Mouse (Mus musculus) adrenal gland, postnatal 25 days (tissue): ENCODE measurements around the gene Olig1. TPM values are rescaled to one million over a fixed set of nuclear protein-coding genes. Genes with fewer than 3 reads are reported as not detected.

ENCODE experiments used
- DNase-seq: peaks from one replicate; pipeline ENCODE4 v3.0.0; 2021; ENCODE audit warnings: mixed read lengths
- long read RNA-seq: library from polyadenylated mRNA; stranded (forward); transcript quantifications from one replicate; pipeline ENCODE4 v2.0.0, GENCODE M21; 2021
- total RNA-seq: library from RNA; stranded (reverse); gene quantifications from 2 replicates; pipeline ENCODE4 v1.2.3, GENCODE M21; 2021

The Olig1 gene
- total RNA-seq = 0.27 TPM in 1 of 2 replicates, not detected in the other
- long read RNA-seq, partial matches to known transcripts = 0 of 1 reads
- long read RNA-seq, other reads (novel, unspliced or antisense) = 0 of 1 reads

DNA sequence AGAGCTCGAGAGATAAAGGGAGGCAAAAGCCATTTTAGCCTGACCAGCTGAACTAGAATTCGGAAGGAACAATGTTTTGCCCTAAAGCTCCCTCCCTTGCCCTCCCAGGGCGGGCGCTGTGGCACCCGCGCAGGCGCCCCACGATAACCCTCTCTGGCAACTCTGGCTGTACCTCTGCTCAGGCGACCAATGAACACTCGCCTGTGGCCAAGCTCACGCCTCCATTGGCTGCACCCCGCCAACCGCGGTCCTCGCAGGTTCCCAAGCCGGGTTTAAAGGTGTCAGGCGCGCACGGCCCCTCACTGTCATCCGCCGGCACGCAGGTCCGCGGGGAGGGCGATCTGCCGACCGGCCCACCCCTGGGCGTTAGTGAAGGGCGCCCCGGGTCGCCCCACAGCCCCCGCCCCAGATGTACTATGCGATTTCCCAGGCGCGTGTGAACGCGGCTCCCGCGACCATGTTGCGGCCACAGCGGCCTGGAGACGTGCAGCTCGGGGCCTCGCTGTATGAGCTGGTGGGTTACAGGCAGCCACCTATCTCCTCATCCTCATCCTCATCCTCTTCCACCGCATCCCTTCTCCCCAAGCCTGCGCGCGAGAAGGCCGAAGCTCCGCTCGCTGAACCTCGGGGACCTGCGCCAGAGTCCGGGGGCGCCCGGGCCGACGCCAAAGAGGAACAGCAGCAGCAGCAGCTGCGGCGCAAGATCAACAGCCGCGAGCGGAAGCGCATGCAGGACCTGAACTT lies at the start of gene Olig1:
Gene Olig1, plus strand, starts transcription at position 305 of the 744 bp plus-strand sequence.
- DNase-seq = peak; percentile 74

DNA sequence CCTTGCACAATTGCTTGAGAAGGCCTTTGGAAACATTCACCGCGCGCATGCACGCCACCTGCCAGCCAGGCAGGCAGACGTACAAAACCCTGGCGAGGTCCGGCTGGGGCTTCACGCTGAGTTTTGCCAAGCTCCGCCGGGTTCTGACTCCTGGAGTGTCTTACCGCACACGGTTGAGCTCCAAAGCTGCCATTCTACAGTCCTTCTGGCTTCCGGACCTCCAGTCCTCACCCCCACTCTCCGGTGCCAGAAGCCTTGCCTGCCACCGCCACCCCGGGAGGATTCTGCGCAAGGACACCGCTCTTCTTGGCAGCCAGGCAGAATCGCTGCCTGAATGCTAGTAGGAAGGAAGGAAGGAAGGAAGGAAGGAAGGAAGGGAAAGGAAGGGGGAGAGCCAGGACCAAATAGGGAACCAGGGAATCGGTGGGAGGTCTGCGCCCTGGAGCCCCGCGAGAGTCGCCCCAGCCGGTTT lies 47.4 kb upstream of the Olig1 start:
- peak; percentile 18 for DNase-seq

DNA sequence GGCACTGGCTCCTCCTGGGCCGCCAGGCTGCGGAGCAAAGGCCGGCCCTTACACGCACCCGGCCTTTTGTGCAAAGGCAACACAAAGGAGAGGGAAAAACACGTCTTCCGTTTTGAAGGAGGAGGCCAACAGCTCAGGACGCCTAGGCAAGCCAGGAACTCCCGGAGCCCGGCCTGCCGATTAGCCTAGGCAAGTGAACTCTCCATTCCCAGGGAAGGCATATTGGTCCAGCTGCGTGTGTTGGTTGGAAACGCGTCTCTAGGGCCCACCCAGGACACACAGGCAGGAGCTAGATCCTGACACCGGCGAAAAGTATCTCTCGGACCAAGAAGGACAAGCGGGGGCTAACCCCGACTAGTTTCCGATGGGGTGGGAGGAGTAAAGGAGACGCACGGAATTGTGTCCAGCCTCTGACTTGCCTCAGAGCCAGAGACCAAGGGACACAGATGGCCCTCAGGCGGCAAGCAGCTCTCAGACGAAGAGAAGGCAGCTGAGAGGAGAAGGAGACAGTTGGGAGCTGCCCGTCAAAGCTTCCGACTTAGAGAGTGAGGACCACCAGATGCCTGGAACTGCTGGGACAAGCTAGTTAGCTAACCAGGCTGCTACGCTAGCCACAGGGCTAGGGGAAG lies 46.8 kb upstream of the Olig1 start:
- DNase-seq = no peak

DNA sequence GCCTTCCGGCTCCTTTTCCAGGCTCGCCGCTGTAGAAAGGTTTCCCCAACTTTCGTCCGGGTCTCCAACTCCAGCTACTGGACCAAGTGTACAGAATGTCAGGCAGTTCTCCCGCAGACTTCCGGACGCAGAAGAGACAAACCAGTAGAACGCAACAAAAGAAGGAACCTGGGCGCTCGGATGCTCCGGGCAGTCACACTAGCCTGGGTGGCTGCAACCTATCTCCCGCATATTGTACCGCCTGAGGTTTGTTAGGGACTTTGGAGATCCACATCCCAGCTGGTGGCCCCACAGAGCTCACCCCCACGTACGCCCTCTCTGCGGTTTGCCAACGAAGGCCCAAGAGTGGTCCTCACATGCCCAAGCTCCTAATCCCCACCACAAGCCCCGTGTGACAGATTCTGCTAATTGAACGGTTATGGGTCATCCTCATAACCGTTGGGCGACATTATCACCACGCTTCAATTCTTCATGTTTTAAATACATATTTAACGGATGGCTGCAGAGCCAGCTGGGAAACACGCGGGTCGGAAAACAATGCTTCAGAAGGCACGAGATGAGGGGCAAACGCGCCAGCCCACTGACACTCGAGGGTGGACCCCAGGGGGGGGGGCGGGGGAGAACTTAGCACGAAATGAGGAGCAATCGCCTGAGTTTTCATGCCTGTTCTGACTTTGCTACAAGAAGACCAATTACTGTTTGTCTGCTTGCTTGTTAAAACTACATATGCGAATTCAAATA lies 46.1 kb upstream of the Olig1 start:
- no peak for DNase-seq

DNA sequence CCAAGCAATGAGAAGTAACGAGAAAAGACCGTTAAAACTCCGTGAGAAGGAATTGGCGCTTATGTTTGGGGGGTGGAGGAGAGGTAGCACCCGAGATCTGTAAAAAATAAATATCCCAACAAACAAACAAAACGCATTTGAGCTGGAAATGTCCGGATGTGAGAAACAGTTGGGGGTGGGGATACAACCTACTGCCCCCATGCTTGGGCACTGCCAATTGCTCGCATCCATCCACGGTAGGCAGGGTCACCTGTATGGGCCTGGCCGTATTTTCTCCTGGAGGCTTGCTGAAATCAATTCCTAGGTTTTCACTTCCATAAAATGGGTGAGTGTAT lies 45.5 kb upstream of the Olig1 start:
- DNase-seq = no peak

DNA sequence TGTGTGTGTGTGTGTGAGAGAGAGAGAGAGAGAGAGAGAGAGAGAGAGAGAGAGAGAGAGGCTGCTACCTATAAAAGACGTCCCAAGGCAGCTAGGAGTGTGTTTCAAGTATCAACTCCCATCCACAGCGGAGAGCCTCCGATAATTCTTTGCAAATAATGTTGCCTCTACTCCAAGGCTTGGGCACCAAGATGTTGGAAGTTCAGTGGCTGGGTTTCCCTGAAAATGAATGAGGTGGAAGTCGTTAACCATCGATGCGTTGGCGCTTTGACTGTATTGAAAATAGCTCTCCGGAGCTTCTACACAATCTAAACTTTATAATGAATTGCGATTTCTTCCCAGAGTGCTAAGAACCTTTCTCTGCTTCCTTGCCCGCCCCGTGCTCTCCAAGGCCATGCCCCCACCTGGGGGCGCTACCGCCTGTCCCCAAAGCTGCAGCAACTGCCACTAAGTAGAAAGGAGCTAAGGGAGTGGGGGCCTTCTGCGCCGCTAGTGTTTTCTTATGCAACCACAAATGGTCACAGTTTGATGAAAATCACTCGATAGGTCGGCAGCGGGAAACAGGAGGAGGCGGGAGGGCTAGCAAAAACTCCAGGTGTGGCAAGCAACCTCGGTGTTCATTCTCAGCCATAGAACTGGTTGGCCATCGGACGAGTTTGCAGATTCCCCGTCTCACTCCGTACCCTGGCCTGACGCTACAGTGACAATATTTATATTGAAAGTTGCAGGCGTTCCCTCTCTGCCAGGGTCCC lies 44.9 kb upstream of the Olig1 start:
- no peak for DNase-seq

DNA sequence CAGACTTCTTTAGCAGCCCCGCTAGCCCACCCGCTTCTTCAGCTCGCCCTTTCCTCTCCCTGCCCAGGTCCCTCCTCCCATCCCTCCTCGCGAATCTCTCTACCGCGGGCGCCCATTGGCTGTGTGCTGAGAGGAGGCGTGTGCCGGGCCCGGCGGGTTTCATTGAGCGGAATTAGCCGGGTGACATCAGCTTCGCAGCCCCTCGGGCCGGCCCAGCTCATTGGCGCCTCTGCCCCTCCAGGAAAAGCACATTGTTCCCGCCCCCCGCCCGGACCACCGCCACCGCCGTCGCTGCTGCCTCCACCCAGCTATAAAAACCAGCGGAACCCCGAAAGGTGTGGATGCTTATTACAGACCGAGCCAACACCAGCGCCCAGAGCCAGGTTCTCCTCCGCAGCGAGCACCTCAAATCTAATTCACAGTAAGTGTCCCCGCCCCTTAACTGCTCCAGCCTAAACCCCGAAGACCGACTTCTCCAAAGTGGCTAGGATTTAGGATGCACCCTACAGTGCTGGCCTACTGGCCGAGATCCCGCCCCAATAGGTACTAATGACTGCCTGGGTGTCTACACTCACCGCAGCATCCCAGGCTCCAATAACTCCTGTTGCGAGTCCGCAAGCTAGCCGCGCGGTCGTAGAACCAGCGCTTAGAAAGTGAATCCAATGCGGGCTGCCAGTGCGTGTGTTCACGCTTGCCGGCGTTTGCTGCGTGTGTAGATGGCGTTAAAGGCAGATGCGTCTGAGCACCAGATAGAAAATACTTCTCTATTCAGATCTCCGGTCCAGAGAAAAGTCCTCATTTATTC lies 44.1 kb upstream of the Olig1 start, which contains the start of gene Olig2:
Gene Olig2, plus strand, starts transcription at position 225 of the 805 bp plus-strand sequence.
- peak; percentile 16 for DNase-seq

DNA sequence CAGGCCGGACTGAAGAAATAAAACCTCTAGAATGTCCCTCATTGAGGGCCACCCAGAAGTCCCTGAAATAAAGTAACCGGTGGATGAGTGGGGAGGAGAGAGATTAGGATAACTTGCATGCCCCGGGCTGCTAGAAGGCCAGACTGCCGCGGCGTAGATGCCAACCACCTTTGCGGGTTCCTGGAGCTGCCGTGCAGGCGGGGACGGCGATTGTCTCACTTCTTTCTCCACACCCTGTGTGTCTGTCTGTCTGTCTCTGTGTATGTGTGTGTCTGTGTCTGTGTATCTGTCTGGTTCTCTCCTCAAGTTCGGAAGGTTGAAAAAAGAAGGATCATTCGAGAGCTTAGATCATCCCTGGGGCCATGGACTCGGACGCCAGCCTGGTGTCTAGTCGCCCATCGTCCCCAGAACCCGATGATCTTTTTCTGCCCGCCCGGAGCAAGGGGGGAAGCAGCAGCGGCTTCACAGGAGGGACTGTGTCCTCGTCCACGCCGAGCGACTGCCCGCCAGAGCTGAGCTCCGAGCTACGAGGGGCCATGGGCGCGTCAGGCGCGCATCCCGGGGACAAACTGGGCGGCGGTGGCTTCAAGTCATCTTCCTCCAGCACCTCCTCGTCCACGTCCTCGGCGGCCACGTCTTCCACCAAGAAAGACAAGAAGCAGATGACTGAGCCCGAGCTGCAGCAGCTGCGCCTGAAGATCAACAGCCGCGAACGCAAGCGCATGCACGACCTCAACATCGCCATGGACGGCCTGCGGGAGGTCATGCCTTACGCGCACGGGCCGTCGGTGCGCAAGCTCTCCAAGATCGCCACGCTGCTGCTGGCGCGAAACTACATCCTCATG lies 43.3 kb upstream of the Olig1 start:
- no peak for DNase-seq

DNA sequence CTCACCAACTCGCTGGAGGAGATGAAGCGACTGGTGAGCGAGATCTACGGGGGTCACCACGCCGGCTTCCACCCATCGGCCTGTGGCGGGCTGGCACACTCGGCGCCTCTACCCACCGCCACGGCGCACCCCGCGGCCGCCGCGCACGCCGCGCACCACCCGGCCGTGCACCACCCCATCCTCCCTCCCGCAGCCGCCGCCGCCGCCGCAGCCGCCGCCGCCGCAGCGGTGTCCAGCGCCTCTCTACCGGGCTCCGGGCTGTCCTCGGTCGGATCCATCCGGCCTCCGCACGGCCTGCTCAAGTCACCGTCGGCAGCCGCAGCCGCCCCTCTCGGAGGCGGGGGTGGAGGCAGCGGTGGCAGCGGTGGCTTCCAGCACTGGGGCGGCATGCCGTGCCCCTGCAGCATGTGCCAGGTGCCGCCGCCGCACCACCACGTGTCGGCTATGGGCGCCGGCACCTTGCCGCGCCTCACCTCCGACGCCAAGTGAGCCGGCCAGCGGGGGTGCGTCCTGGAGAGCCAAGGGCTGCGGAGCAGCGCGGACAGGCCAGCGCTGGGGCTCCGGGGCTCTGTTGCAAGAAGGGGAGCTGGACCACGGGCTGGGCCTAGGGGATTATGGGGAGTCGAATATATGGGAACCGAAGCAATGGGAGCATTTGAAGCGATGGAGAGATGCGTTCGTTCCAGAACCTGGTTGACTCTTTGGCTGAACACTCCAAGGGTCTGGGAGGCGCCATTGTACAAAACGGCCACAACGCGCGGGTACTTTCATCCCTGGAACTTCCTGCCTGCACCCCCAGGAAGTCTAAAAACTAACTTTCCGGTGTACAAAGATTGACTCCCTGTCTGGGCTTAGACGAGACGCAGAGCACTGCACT lies 42.5 kb upstream of the Olig1 start:
- no peak for DNase-seq

DNA sequence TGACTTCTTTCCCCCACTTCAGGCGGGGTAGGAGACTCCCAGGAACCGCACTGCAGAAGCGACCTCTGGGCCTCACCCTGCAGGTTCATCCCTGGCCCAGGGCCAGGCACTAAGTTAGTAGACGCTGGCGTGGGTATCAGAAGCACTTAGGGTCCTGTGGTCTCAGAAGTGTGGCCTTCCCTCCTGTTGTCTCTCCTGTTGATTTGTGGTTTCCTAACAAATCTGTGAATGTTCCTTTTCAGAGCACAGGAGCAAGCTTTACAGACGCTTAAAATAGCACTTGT lies 41.9 kb upstream of the Olig1 start:
- no peak for DNase-seq

DNA sequence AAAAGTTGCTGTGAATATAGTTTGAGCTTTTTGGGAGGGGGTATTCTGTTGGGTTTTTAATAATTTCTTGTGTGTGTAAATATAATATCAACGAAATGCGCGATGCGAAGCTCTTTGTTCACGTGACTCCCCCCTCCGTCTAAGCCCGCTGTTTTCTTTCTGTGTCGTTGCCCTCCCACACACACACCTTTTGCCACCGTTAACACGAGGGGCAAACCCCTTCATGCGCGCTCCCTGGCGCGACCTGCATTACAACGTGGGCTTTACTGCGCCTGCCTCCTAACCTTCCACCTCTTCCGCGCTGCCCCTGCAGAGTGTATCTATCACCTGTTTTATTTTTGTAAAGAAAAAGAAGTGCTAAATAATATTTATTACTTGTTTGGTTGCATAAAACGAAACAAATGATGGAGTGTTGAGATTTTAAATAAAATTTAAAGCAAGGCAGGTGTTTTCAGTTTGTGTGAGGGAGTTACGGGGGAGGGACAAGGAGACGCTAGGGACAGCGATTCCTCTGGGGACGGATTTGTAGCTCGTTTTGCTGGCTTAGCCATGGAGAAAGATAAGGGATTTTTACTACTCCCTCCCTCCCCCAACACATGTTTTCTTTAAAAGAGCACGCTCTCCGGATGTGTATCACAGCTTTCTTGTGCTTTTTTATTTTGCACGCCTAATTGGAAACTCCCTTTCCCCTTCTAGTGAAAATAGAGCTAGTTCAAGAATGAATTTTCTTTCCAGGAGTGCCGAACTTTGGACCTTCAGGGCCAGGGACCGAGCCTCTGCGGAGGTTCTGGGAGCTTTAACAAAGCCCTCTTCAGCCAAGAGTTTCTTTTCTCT lies 41.1 kb upstream of the Olig1 start:
- DNase-seq = no peak

DNA sequence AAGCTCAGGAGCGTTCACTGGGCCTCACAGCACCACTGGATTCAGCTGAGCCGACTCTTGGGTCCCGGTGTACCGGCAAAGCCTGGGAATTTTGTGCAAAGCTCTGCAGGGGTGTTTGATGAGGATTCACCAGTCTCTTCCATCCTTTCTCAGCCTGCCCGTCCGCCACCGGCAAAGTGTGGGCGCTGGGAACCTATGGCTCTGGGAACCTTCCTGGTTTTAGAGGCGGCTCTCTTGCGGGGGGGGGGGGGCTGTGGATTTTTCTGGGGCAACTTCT lies 40.6 kb upstream of the Olig1 start:
- DNase-seq = no peak

DNA sequence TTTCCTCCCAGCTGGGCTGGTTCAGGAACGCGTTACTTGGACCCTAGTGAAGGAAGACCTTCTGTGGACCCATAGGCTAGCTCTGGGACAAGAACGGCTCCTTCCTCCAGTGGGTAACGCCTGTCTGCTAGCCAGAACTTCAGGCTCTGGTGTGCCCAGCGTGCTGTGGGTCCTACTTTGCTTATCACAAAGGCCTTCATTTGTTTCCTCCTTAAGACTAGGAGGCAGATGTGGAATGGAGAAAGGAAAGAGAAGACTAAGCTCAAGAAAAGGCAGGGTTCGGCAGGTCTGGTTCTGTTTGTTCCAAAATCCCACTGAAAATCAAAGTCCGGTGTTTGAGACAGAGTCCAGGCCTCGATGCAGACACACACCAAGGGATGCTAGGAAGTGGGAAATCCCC lies 39.9 kb upstream of the Olig1 start:
- no peak for DNase-seq

DNA sequence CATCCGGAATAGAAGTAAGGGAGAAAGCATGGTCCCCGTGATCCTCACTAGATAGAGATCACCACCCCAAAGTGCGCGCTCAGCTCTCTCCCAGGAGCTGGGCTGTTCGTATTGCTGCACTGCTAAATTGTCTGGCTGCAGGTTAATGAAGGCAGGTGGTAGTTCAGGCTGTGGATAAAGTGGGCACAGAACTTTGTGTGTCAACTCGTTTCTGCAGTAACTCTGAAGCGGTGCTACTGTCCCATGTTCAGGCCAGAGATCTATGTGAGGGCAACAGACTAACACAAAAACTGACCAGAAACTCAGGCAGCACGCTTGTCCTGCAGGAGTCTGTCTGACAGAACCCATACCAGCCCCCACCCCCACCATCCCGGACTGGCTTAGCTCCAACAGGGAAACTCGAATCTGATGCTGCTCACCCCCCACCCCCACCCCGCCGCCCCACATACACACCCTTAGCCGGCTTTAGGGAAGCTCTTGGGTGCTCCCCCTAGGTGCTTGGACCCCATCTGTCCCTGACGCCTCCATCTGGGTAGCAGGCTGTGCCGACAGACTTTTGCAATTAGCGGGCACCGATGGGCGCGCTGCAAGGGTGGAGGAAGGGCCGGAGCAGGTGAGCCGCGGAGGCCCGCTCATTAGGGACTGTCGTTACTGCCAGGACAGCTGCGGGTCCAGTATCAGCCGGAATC lies 37.6 kb upstream of the Olig1 start:
- no peak for DNase-seq

DNA sequence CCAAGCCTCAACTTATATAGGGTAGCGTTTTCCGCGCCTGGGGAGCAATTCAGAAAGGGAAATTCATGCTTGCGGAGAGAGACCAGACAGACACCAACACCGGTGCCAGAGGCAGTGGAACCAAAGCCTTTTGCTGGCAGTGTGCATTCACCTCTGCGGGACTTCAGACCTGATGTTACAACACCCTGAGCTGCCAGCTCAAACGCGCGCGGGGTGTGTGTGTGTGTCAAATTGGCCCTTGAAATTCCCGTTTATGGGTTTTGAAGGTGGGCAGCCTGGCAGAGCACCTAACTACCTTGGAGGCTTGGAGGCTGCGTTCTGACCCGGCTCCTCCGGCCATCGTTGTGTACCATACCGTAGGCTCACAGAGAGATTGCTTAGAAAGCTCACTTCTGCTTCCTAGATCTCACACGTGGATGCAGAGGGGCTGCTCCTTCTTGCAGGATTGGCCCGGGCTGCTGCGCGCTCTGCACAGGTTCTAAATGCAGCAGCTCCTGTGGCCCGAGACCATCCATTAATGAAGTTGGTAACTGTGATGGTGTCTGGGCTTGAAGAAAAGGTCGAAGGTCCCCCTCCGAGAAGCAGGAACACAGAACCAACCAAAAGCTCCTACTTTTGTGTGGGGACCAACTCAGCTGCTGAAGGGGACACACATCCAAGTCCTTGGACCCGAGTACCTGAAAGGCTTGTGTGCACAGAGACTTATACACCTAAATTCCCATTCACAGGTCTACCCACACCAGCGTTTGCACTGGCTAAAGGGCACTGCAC lies 36.9 kb upstream of the Olig1 start:
- DNase-seq = no peak

DNA sequence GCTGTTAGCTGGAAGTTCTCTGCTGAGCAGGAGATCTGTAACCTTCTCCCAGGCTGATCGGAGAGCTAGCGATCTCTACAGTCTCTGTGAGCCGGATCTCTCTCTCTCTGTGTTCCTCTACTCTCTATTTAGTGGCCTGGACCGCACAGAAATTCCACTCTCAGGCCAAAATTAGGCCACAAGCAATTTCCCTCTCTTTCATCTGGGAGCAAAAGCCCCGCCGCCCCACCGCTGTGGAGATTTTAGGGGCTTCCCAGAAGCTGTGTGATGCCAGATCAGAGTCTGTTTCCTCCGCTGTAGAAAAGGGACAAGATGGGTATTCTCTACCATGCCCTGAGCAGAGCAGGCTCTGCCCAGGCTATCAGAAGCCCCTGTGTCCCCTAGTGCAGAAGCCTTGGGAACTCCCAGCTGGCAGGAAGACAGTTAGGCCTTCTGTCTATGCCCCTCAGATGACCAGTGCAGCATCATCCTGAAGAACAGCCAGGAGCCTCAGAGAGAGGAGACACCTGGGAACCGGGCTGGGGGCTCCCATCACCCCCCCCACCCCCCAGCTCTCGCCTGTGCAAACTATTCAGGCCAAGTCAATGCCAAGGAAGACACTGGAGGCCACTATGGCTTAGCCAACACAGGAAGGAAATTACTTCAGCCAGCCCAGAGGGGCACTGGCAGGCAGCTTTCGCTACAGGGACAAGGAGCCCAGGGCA lies 36.2 kb upstream of the Olig1 start:
- no peak for DNase-seq

DNA sequence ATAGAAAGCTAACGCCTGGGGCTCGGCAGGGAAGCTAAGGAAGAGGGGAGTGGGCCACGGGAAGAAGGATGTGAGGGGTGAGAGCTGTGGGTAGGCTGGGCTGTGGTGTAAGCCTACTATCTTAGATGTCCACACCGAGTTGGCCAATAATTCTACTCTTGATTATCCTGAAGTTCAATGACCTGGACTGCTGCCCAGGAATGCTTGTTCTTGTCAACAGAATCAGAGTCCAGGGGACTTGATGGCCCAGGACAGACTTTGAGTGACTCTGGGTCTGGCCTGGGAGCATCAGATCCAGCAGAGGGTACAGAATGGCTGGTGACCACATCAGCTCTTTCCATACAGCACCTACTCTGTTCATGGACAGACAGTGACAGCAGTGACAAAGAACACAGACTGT lies 30.5 kb upstream of the Olig1 start:
- no peak for DNase-seq
